Mouse (Mus musculus) testis, adult 2 months (tissue): Measurements from ENCODE around the gene Fat2. TPM values are rescaled to one million over a fixed set of nuclear protein-coding genes. Genes with fewer than 3 reads are reported as not detected.

Experiments used
- H3K27ac ChIP-seq: fragments of 200-500 bp; 2 replicates; pipeline ENCODE4 v1.5.1; 2012; ENCODE audit warnings: low read depth, low read length; ENCODE audit not compliant: control insufficient read depth, insufficient read depth
- H3K27me3 ChIP-seq: fragments of 200-500 bp; 2 replicates; pipeline ENCODE4 v1.6.1; 2012; ENCODE audit warnings: mild to moderate bottlenecking, low read length, moderate library complexity; ENCODE audit not compliant: control insufficient read depth, insufficient read depth
- H3K36me3 ChIP-seq: fragments of 200-500 bp; 2 replicates; pipeline ENCODE4 v1.6.1; 2012; ENCODE audit warnings: mild to moderate bottlenecking, low read length; ENCODE audit not compliant: control insufficient read depth, insufficient read depth
- H3K4me1 ChIP-seq: fragments of 200-500 bp; 2 replicates; pipeline ENCODE4 v1.6.1; 2012; ENCODE audit warnings: low read length; ENCODE audit not compliant: control insufficient read depth, insufficient read depth
- H3K4me3 ChIP-seq: fragments of 200-500 bp; 2 replicates; pipeline ENCODE4 v1.5.1; 2012; ENCODE audit warnings: low read depth, mild to moderate bottlenecking, low read length, moderate library complexity, mixed read lengths; ENCODE audit not compliant: control insufficient read depth
- CTCF ChIP-seq: fragments of 200-500 bp; IDR thresholded peaks from 2 replicates; pipeline ENCODE4 v1.5.1; 2012; ENCODE audit warnings: low read depth, mild to moderate bottlenecking, inconsistent platforms, low read length, moderate library complexity; ENCODE audit not compliant: control insufficient read depth, insufficient read depth, insufficient replicate concordance
- POLR2A ChIP-seq: fragments of 200-500 bp; IDR thresholded peaks from 2 replicates; pipeline ENCODE4 v1.6.1; 2012; ENCODE audit warnings: low read depth, mild to moderate bottlenecking, inconsistent platforms, low read length, moderate library complexity; ENCODE audit not compliant: control insufficient read depth
- polyA plus RNA-seq: library from polyadenylated mRNA; depleted of rRNA; stranded (reverse); fragments of >200 nt; gene quantifications from 2 replicates; pipeline ENCODE4 v1.2.3, GENCODE M21; 2012

The Fat2 gene
- polyA plus RNA-seq, 1 experiment: 0.01 TPM

DNA sequence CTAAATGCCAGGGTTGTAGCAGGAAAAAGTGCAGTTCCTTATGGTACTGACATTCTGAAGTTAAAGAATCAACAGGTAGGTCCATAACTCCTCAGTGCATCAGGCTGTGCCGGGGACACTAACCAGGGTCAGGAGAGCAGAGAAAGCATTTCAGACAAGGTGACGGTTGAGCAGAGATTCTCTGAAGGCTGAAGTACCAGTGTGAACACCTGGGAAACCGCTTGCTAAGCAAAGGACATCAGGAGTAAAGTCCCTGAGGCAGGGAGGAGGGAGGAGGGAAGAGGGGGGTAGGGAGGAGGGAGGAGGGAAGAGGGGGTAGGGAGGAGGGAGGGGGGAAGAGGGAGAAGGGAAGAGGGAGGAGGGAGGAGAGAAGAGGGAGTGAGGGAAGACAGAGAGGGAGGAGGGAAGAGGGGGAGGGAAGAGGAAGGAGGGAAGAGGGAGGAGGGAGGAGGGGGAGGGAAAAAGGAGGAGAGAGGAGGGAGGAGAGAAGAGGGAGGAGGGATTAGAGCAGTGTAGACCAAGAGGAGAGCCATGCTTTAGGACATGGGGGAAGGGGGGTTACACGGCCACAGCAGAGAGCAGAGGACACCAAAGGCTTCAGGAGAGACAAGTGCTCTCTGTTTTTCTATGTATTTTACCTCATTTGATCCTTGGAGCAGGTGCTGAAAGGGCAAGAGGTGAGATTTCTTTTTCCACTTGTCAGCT is 32.2 kb upstream of the Fat2 start:
- H3K4me3 ChIP-seq: no peak overlapping the region
- no peaks in the 10 kb centered on the region for H3K27me3 ChIP-seq
- H3K36me3 ChIP-seq: no peaks in the 10 kb centered on the region
- TF ChIP-seq POLR2A: no peak
- TF ChIP-seq CTCF: no peak
- H3K4me1 ChIP-seq: peaks cover 3% of the 10 kb centered on the region
- no peak overlapping the region for H3K27ac ChIP-seq

DNA sequence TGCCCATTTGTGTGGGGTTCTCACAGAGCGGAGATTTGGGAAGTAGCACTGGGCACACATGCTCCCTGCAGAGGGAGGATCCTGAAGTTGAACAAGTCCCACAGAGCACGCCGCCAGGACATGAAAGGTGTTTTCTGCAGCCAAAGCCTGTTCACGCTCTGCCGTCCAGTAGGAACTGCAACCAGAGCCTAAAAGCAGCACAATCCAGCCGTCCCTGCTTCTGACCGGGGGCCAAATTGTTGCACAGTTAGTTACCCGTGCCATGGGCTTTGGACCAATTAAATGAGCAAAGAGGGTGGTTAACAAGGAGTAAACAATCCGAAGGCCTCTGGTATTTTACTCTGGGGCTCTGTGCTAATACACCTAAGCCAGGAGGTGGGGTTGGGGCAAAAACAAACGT is 31.4 kb upstream of the Fat2 start:
- no peak overlapping the region for H3K4me3 ChIP-seq
- H3K27ac ChIP-seq: no peak overlapping the region

DNA sequence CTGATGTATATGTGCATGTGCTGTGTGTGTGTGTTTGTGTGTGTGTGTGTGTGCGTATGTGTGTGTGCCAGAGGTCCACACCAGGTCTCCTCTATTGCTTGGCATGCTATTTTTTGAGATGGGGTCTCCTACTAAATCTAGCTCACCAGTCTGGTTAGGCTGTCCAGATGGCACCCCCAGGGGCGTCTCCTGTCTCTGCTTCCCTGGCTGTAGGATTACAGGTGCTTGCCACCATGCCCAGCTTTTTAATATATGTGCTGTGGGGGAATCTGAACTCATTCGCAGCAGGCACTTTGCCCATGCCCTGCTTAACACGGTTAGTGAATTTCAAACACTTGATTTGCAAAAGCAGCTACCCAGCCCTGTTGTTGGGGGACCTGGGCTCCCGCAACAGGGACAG is 29.5 kb upstream of the Fat2 start:
- Histone ChIP-seq H3K36me3 (no peaks in the 10 kb centered on the region), H3K27ac (no peak overlapping the region), H3K4me3 (no peak overlapping the region), H3K4me1 (no peaks in the 10 kb centered on the region), H3K27me3 (no peaks in the 10 kb centered on the region)
- TF ChIP-seq POLR2A: no peak
- TF ChIP-seq CTCF: no peak

More for the DNA sequence above, 31.4 kb upstream of the Fat2 start:
- Histone ChIP-seq H3K4me1 (no peaks in the 10 kb centered on the region), H3K36me3 (no peaks in the 10 kb centered on the region), H3K27me3 (no peaks in the 10 kb centered on the region)
- TF ChIP-seq CTCF (no peak), POLR2A (no peak)

DNA sequence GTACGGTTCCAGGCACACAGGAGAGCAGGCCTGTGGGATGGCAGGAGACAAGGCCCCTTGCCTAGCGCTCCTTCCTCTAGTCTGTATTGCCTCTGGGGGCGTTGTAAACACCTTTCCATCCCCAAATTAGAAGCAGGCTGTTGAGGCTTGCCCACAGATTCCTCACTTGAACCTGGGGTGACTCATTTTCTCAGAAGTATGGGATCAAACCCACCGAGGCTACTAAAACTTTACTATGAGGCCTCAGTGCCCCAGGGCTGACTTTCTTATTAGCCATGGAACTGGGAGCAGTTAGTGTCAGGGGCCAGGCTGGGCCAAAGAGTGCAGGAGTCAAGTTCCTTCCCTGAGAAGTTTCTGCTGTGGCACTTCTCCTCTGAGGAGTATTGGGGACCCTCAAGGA is 28.9 kb upstream of the Fat2 start:
- Histone ChIP-seq H3K4me1 (no peaks in the 10 kb centered on the region), H3K36me3 (no peaks in the 10 kb centered on the region), H3K4me3 (no peak overlapping the region), H3K27ac (no peak overlapping the region), H3K27me3 (no peaks in the 10 kb centered on the region)
- TF ChIP-seq CTCF (no peak), POLR2A (no peak)

DNA sequence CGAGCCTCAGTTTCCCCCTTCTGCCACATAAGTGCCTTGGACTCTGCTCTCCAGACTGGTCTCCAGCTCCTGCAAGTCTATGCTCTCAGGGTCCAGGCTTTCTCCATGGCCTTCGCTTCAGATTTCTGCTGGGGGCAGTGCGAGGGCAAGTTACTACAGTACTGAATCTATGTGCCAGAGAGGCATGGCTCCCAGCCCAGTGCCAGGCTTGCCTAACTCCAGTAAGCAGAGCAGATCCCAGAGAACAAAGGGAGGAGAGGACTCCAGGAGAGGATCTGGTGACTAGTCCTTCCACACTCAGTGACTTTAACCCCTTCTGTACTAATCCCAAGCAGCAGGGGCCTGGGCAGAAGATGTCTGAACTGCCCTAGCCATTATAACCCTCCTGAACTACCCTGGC is 28.3 kb upstream of the Fat2 start:
- TF ChIP-seq CTCF: no peak
- TF ChIP-seq POLR2A: no peak
- Histone ChIP-seq H3K4me1 (no peaks in the 10 kb centered on the region), H3K27ac (no peak overlapping the region), H3K4me3 (no peak overlapping the region), H3K27me3 (no peaks in the 10 kb centered on the region), H3K36me3 (no peaks in the 10 kb centered on the region)

DNA sequence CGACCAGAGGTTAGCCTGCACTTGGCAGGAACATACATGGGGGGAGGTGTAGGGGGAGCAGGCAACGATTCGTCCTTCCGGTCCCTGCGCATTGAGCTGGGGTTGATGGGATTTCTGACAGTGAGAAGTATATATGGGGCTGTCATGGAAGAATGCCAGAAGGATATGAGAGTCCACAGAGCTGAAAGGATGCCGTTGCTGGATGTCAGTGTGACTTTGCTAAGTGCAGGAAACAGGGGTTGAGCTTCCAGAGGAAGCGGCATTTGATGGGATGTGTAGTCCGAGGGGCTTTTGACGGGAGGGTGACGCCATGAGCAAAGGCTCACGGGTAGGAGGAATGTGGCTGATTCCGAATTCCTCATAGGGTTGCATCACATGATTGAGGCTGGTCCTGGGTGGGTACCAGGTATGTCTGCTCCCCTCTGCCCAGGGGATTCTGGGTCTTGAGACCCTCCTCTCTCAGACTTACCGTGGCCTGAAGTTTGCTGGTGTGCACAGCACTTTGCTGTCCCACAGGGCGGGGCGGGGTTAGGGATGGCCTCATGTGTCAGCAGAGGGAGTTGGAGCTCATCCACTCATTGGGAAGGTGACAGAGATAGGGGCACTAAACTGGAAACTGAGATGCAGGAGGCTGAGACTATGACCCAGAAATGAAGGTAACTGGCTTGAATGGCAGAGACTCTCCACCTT is 21.9 kb upstream of the Fat2 start:
- no peak overlapping the region for H3K4me3 ChIP-seq
- H3K4me1 ChIP-seq: no peaks in the 10 kb centered on the region; the same call in 1 of the 2 replicates
- no peaks in the 10 kb centered on the region for H3K36me3 ChIP-seq
- TF ChIP-seq POLR2A: no peak
- TF ChIP-seq CTCF: no peak
- H3K27me3 ChIP-seq: no peaks in the 10 kb centered on the region
- H3K27ac ChIP-seq: no peak overlapping the region

DNA sequence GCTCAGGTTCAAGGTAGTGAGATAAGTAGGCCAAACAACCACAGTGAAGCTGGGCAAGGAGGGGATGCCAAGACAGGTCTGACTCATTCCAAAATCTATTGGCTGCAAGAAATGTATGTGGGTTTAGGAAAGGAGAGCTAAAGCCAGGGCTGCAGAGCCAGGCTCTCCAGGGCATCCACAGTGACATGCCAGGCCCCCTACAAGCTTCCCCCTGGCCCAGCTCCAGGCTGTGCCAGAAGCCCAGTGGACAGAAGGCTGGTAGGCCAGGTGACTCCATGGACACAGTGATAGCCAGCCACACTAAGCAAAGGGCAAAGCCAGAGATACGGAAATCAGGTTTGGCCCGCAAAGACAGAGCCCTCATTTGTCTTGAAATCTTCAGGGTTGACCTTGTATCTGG is 20.5 kb upstream of the Fat2 start:
- H3K36me3 ChIP-seq: no peaks in the 10 kb centered on the region
- no peak overlapping the region for H3K27ac ChIP-seq
- H3K4me1 ChIP-seq: no peaks in the 10 kb centered on the region; the same call in 1 of the 2 replicates
- no peaks in the 10 kb centered on the region for H3K27me3 ChIP-seq
- no peak overlapping the region for H3K4me3 ChIP-seq
- TF ChIP-seq CTCF: no peak
- no peak for TF ChIP-seq POLR2A
